Mouse (Mus musculus) brain, embryonic 14.5 days (tissue): ENCODE measurements around the gene Cfap70. TPM values are rescaled to one million over a fixed set of nuclear protein-coding genes. Genes with fewer than 3 reads are reported as not detected.

Experiments
- DNase-seq: peaks from one replicate; pipeline ENCODE4 v3.0.0-alpha.2; 2011; ENCODE audit warnings: low read depth
- CTCF ChIP-seq: fragments of 200-500 bp; IDR thresholded peaks from 2 replicates; pipeline ENCODE4 v1.5.1; 2012; ENCODE audit warnings: inconsistent platforms, mild to moderate bottlenecking, moderate library complexity, borderline replicate concordance; ENCODE audit not compliant: insufficient read depth, insufficient read length; ENCODE audit errors: extremely low read depth
- POLR2A ChIP-seq: fragments of 200-500 bp; IDR thresholded peaks from 2 replicates; pipeline ENCODE4 v1.6.1; 2012; ENCODE audit warnings: mild to moderate bottlenecking, inconsistent platforms, borderline replicate concordance; ENCODE audit not compliant: poor library complexity, insufficient read depth, insufficient read length, severe bottlenecking; ENCODE audit errors: extremely low read depth
- polyA plus RNA-seq: library from polyadenylated mRNA; depleted of rRNA; stranded (reverse); fragments of >200 nt; gene quantifications from 2 replicates; pipeline ENCODE4 v1.2.3, GENCODE M21; 2012

Gene Cfap70
- polyA plus RNA-seq, 1 experiment, result 1.2 TPM

DNA sequence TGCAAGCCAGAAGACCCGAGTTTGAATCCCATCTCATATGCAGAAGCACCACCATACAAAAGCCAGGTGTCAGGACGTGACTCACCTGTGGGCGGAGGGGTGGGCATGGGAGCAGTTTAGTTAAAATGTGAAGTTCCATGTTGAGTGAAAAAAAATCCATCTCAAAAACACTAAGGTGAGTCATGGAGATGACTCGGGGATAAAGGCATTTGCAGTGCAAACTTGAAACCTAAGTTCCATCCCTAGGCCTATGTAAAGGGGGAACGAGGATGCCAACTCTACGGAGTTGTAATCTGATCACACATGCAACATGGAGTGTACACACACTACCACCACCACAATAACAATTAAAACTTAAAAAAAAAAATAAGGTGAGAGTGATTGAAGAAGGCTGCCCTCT, 29.0 kb downstream of the Cfap70 start:
- DNase-seq, result no peak
- TF ChIP-seq CTCF, result no peak
- TF ChIP-seq POLR2A, result no peak

DNA sequence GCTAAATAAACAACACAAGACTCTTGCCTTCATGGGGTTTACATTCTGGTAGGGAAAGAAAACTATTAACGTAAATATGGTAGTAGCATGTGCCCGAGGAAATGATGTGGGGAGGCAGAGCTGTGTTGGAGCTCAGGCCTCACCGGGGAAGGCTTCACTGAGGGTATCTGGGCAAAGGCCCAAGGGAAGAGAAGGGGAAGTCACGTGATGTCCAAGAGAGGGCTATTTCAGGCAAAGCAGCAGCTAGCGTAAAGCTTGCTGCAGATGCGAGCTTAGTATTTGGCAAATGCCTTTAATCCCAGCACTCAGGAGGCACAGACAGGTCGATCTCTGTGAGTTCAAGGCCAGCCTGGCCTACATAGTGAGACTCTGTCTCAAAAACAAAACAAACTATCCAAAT, 29.8 kb downstream of the Cfap70 start:
- TF ChIP-seq POLR2A (no peak), CTCF (no peak)
- no peak for DNase-seq

DNA sequence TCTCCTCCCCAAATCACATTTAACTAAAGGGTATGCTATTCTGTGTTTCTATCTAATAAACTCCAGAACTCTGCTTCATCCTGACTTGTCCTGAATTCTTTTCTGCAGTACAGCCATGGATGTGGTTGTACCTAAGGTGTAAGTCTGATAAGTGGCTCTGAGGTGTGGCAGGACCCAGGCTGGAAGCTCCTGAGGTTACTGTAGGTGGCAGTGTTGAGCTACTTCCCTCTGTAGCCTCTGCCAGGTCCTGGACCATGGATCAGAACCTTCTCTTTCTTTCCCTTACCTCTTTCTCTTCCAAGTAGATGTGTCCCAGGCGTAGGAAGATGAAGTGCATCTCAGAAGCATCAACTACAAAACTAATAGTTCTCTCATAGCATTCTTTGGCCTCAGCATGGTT, 52.0 kb downstream of the Cfap70 start:
- TF ChIP-seq POLR2A (no peak), CTCF (peak; percentile 53; the same call in 1 of the 2 replicates)
- peak; percentile 41 for DNase-seq

DNA sequence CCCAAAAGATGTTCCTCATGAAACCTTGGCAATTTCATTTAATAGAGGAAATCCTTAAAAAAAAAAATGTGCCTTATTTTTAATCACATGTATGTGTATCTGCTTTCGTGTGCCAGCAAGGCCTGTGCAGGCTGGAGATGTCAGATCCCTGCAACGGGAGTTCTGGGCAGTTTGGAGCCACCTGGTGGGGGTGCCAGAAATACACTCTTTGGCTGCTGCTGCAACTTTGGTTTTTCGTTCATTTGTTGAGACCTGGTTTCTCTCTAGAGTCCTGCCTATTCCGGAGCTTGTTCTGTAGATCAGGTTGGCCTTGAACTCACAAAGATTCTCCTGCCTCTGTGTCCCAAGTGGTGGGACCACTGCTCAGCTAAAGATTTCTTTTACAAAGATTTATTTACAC, 53.2 kb downstream of the Cfap70 start:
- no peak for DNase-seq

DNA sequence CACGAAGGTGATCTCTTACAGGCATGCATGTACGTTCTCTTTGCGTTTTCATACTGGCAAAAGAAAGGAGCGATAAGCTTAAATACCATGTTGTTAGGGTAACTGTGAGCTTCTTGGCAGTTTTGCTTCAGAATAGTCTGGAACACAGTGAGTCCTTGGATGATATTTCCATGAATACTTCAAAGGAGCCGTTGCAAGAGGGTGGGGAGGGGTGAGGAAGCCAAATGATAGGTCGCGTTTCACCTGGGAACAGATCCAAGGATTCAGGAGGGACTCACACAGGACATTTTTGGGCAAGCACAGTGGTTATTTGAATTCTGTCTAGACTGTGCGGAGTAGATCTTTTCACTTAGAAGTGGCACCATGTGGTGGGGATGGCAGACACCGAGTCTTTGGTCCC, 54.8 kb downstream of the Cfap70 start:
- TF ChIP-seq POLR2A (no peak), CTCF (no peak)
- no peak for DNase-seq

More for the DNA sequence above, 53.2 kb downstream of the Cfap70 start:
- TF ChIP-seq POLR2A (no peak), CTCF (peak; percentile 36; the same call in 1 of the 2 replicates)

DNA sequence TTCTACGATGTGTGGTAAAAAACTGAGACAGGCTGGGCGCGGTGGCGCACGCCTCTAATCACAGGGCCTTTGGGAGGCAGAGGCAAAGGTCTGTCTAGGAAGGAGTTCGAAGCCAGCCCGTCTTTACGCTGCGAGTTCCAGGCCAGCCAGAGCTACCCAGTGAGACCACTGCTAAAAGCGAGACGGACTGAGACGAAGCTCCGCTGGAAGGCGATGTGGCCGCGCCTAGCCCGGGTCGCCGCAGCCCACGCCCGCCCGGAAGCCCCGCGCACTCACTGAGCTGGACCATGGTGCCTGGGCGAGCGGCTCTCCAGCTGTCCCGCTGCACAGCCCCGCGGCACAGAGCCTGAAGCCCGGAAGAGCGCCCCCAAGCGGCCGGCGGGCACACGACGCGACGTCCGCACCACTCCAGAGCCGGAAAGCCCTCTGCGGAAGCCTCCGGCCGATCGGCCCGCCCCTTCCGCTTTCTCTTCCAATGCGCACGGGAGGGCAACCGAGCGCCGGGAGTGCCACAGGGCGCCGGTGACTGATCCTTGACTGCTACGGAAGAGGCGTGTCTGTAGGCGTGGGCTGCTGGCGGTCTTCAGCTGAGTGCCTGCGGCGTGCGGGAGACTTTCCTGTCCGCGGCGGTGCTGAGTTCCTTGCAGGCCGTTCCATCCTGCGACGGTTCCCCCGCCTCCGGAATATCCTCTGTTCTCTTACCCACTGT, 58.7 kb downstream of the Cfap70 start, which contains the start of gene Mrps16:
TSS of gene Mrps16 (minus strand) at position 430 of the 709 bp plus-strand sequence.
- TF ChIP-seq POLR2A, result peak; percentile 72
- peak; percentile 95 for TF ChIP-seq CTCF
- DNase-seq, result peak; percentile 99

DNA sequence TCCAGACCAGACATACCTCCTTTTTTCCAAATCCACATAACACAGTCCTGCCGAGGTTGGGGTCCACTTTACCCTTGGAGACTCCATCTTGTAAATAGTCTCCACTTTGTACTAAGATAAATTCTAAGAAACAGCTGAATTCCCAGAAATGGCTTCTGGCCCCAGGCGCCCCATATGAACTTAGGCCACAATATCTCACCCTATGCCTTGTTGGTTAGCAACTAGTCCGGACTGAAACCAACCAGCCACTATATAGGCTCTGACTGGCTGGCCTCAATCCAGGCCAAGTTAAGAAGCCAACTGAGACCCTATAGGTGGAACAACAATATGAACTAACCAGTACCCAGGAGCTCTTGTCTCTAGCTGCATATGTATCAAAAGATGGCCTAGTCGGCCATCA, 59.7 kb downstream of the Cfap70 start:
- no peak for TF ChIP-seq CTCF
- no peak for TF ChIP-seq POLR2A
- no peak for DNase-seq

DNA sequence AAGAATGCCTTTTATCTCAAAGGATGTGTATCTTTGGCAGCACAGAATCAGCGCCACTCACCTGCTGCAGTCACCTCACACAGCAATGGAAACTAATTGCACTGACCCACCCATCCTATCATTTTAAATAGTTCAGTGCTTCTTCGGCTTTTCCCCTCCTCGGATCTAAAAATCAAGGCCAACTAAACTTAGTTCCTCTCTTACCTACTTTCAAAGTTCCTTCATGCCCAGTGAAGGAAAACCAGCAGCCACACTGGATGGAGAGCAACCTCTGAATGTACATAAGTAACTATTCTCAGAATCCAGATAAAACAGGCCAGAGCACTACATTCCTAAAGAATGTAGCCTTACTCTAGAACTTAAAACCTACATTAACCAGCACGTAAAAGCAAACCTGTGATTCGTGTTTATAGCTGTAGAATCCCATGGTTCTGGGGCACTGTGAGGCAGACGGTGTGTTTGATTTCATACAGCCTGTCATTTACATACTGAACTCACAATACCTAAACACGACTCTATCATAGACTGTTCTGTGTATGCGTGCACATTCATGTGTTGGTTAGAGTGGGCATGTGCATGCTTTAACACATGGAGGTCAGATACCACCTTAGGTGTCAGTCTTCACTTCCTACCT, 62.5 kb downstream of the Cfap70 start:
- no peak for TF ChIP-seq CTCF
- TF ChIP-seq POLR2A, result no peak
- DNase-seq, result no peak

DNA sequence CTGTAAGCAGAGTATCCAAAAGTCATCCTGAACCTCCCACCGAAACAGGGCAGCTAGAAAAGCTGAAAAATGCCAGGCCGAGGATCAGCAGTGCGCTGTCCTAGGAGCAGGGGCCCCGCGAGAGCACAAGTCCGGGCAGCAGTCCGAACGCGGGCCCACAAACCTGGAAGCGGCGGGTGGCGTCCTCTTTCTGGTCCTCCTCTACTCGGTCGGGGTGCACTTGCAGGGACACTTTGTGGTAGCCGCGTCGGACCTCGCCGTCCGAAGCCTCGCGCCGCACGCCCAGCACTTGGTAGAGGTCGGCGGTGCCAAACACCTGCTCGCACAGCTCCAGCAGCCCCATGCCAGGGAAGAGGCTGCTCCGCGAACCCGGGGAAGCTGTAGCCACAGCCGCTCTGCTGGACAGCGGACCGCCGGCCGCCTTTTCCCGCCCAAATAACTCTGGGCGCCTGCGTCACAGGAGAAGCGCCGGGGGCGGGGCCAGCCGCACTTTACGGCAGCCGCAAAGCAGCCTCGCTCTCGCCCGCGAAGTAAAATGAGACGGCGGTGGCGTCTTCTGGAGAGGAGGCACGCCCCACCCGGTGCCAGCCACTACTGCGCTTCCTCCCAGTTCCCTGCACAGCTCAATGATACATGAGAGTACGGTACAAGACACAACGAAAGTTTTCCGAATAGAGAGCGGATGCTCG, 63.4 kb downstream of the Cfap70 start, which contains the start of gene Dnajc9:
TSS of gene Dnajc9 (minus strand) at position 470 of the 689 bp plus-strand sequence.
- peak; percentile 97 for DNase-seq
- TF ChIP-seq CTCF (no peak), POLR2A (peak; percentile 69; the same call in 1 of the 2 replicates)

DNA sequence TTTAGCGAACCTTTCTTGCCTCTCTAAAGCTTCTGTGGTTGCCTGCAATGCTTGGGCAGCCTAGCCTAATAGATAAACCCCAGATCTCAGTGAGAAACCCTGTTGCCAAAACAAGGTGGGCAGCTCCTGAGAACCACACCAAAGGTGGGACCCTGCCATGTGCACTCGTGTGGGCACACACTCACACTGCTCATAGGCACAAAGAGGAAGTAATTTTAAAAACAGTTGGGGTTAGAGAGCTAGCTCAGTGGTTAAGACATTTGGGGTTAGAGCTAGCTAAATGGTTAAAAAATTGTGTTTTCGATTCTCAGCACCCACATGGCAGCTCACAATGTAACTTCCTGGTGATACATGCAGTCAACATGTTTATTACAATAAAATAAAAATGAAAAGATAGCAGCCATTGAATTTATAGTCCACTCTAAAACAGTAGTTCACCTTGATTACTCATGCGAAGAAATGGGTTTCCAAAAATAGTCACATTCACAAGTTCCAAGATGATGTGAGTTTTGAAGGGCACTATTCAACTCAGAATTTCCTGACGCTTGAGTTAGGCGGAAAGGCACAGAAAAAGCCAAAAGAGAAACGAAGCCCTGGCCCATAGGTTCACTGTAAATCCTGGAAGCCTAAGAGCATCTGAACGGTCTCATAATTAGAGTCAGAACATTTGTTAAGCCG, 72.1 kb downstream of the Cfap70 start:
- TF ChIP-seq POLR2A (no peak), CTCF (no peak)
- DNase-seq, result no peak
